Mouse (Mus musculus) spleen, postnatal 10 days (tissue): ENCODE results near the gene Sos1.
A peak's percentile ranks its signal among the peaks of the same experiment; 100 is the strongest.

Experiments used
- DNase-seq, 2 experiments: peaks; one replicate each; pipeline ENCODE4 v3.0.0; 2021 to 2022; ENCODE audit warnings: low spot score in 2 of 2

The Sos1 gene

DNA sequence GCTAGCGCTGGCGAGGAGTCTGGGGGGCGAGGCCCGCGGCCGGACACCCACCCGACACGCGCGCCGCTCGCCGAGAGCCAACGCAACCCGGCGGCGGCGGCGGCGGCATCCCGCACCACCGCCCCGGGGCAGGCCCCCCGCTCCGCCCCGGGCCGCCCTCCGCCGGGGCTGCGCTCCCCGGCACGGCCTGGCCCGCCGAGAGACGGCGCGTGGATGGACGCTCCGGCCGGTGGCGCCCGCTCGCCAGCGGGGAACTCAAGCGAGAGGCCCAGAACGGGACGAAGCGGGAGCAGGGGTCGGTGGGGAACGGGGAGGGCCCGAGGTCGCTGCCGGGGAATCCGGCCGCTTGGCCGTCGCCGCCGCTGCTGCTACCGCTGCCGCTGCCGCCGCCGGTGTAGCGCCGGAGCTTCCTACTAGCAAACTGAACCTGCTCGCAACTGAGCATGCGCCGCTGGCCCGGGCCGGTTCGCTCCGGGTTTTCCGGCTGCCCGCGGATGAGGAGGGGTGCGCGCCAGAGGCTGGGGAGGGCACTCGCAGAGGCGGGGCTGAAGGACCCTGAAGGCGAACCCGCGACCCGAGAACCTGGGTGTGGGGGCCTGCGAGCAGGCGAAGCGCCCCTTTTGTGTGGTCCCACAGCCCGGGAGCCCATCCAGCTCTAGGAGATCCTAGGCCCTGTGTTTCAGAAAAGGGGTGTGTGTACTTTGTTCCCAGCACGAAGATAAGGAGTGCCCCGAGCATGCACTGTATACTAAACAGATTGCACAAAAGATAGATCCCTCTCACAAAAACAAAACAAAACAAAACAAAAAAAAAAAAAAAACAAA is at the start of gene Sos1:
Gene Sos1 (minus strand): TSS at position 423 of the 824 bp plus-strand sequence.
- DNase-seq: peak; percentile 95 to 96

DNA sequence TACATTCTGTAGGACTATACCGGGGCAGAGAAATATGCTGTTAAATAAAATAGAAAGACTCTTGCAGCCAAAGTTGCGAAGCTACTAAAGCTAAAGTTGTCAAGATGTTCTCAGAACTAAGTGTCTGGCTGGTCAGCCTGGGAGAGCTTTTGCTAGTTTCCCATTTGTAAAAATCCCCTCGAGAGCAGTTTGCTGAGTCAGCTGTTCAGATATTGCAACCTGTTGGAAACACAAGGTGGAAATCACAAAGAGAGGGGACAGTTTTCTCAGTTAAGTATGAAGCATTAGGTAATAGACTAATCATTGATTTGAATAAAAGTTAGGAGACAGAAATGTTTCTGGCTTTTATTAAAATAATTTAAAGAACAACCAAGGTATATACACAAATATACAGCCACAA is 43.0 kb upstream of the Sos1 start:
- no peak for DNase-seq

DNA sequence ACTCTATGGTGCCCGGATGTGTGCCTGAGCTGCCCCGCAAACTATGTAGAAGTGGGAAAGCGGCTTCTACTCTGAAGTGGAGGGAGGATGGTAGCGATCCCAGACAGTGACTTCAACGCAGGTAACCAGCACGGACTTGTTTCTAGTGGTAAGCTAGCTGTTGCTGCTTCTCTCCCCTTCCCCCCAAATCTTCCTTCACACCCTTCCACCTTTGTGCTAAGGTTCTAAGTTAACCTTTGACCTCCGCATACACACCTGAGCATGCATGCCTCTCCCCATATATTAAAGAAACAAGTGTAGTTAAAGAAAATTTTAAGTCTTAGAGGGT is 41.9 kb upstream of the Sos1 start:
- no peak for DNase-seq

DNA sequence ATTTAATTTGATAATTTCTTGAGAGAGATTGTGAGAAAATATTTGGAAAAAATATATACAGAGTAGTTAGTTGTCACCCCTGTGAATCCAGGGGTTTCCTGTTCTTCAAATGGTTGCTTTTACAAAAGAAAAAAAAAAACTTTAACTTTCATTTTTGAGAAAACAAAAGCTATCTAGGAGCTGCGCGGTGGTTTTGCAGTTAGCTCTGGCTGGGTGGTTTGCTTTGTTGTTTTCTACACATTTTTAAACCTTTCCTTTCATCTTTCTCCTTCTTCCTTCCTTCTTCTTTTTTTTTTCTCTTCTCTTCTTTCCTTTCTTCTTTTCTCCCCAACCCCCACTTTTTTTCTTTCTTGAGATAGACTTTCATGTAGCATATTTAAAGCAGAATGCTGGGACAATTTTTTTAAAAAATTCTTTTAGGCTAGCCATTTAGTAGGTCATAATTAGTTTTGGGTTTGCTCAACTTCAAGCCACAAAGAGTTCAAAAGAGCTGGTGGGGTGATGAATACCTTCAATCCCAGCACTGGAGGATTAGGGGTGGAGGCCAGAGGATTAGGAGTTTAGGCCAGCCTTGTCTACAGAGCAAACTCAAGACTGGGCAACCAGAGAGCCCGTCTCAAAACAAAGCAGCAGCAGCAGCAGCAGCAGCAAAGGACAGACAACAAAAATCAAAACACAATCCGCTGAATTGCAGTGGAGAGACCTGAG is 41.4 kb upstream of the Sos1 start:
- peak in 1 of 2 experiments; percentile 8 for DNase-seq

DNA sequence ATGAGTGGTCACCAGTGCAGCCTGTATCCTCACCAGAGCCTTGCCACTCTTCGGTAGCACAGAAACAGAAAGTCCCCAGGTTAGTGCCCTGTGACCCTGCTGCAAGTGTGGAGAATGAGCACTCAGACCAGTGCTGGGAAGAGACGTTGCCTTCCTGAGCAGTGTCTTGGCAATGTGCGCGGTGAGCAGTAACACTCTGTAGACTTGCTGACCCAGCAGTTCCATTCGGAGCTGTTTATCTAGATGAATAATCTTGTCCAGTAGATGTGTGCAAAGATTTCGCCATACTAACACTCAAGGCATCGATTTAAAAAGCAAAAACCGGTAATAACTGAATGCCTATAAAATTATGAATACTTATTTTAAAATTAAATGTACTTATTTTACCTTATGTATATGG is 40.3 kb upstream of the Sos1 start:
- peak in 1 of 2 experiments; percentile 6 for DNase-seq

DNA sequence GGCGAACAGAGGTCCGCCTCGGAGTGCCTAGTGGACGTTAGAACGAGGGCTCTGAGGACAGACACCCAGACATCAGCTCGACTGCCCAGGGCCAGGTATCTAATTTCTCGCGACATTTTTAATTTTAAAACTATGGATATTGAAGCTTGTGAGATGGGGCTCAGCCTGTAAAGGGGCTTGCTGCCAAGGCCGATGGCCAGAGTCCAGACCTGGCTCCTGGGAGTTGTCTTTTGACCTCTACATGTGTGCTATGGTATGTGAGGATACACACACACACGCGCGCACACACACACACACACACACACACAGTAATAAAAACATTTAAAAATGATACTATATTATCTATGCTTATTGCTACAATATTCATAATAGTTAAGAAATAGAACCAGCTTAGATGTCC is 38.6 kb upstream of the Sos1 start:
- no peak for DNase-seq

DNA sequence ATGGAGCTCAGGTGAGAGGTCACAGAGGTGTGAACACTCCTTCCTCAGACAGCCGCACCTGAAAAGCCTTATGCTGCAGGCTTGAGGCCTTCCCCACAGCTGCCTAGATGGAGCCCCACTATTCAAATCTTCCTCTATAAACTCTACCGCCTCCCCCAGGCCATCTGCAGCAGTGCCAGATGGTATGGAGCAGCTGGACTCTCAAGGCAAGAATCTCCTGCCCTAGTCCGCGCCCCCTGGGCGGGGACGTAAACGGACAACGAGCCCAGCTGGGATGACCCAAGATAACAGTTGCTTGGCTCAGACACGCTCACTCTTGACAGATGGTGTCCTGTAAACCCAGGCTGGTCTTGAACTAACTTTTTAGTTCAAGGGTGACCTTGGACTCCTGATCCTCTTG is 37.0 kb upstream of the Sos1 start:
- DNase-seq: no peak

DNA sequence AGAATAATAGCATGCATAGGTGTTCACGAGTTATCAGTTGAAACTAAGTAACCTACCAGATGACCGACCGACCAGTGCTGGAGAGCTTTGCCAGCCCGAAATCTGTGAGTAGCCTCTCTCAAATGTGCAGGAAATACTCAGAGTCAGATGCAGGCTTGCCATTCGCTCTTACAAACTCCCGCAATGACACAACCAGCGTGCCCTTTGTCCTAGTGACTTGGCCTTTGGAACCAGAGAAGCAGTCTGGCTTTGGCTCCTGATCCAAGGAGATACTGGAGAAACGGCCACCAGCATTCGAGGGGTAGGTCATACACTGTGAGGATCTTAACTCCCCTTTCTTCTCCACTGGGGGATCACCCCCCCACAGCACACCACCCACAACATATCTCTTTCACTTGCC is 35.7 kb upstream of the Sos1 start:
- no peak for DNase-seq

DNA sequence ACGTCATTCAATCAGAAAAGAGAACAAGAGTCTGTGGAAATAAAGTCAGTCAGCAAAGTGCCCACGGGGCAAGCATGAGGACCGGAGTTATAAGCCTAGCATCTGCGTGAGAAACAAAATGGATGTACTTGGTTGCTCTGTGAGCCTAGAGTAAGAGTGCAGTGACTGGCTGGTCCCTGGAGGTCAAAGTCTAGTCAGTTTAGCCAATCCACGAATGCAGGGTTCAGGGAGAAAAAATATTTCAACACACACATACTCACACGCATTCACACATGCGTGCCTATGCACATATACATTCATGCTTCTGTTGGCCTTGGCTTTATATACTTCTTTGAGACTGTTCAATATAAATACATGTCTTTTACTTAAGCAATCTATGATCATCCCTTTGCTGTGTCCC is 35.3 kb upstream of the Sos1 start:
- DNase-seq: no peak

DNA sequence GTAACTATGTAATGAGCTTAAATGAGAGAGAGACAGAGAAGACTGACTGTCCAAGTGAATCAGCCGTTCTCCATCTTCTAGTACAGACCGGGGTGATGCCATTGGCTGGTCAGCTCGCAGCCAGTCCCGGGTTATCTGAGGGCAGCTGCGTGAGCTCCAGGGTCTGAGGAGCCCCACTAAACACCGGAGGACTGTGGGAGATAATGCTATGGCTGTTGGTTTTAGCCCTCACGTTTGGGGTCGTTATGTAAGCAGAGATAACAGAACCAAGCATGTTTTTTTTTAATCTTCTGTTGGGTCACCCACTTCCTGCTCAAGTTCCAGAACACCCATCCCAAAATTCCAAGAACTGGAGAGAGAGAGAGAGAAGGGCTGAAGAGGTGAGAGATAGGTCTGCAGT is 33.5 kb upstream of the Sos1 start:
- no peak for DNase-seq

DNA sequence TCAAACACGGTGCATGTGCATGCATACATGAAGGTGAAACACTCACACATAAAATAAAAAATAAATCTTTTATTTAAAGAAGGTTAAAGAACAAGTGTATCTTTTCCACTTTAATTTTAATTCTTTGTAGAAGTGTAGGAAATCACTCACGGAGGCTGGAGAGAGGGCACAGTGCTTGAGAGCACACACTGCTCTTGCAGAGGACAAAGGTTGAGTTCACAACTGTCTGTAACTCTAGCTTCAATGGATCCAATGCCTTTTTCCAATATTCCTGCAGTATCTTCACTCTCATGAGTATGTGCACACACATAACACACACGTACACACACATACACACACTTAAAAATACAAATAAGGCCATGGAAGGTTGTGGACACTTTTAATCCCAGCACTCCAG is 30.2 kb upstream of the Sos1 start:
- no peak for DNase-seq

DNA sequence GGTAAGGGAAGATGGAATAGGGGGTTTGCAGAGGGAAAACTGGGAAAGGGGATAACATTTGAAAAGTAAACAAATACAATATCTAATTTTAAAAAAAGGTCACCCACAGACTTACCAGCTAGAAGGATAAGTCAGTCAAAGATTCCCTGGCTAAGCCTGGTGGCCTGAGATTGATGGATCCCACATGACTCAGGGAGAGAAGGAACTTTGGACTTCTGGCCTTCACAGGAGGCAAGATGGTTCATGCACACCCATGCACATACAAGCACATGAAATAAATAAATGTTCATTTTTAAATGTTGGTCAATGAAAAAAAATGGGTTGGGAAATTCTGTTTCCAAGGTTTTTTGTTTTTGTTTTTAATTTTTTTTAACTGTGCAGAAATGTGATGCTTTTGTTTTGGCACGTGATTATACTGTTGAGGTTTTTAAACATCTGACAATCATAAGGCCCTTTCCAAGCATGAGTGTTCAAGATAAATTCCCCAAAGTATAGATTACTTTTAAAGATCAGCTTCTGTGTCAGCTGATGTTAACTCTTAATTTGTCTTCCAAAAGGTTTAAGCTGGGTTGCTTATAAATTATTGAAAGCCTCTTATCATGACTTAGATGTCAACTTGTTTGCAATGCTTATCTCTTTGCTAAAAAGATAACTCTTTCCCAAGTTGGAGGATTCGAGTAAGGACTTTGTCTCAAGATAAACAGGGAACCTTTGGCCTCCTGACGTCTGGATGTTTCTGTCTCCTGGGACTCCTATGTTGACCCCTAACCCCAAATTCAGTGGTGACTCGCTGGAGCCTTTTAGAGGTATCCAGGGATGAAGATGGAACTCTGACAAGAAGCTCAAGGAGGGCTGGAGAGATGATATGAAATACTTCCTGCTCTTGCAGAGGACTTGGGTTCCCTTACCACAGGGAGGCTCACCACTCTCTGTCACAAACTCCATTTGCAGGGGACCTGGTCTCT is 29.5 kb upstream of the Sos1 start:
- DNase-seq: peak in 1 of 2 experiments; percentile 1

DNA sequence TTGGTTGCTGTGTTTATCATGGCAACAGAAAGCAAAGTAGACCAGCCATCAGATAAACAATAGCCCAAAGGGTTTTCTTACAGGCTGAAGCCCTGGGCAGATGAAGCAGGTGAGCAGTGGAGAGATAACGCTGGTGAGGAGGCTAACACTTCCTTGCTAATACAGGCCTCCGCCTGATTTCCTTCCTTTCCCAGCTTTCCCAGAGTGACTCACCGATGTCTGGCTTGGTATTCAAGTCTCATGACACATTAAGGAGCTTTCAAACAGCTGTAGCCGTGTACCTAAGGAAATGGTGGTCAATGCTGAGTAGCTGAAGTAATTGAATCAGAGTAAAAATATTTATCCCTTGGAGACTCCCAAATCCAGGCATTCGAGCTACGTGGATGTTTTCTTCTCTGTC is 25.5 kb upstream of the Sos1 start:
- no peak for DNase-seq

DNA sequence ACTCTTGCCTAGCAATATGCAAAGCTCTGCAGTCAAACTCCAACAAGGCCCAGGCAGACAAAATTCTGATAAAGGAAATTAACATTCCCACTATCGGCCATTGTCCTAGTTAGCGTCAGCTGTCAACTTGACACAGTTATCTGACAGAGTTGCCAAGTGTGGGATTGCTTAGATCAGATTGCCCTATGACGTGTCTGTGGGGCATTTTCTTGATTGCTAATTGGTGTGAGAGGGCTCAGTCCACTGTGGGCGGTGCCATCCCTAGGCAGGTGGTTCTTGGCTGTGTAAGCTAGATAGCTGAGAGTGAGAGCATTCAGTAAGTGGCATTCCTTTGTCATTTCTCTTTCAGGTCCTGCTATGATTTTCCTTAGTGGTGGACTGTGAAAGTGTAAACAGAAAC is 25.1 kb upstream of the Sos1 start:
- no peak for DNase-seq

DNA sequence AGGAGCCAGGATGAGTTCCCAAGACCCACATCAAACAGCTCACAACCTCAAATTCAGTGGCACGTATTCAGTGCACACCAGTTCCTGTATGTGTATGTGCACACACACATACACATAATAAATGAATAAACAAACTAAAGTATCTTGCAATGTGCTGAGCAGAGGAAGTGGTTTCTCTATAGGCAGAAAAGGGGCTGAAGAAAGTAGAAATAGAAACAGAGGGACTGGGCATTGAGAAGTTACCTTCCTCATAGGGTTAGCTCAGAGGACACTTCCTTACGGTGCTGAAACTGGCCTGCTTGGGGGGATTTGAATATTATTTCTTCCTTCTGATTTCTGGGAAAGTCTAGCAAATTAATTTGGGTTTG is 21.5 kb upstream of the Sos1 start:
- no peak for DNase-seq

DNA sequence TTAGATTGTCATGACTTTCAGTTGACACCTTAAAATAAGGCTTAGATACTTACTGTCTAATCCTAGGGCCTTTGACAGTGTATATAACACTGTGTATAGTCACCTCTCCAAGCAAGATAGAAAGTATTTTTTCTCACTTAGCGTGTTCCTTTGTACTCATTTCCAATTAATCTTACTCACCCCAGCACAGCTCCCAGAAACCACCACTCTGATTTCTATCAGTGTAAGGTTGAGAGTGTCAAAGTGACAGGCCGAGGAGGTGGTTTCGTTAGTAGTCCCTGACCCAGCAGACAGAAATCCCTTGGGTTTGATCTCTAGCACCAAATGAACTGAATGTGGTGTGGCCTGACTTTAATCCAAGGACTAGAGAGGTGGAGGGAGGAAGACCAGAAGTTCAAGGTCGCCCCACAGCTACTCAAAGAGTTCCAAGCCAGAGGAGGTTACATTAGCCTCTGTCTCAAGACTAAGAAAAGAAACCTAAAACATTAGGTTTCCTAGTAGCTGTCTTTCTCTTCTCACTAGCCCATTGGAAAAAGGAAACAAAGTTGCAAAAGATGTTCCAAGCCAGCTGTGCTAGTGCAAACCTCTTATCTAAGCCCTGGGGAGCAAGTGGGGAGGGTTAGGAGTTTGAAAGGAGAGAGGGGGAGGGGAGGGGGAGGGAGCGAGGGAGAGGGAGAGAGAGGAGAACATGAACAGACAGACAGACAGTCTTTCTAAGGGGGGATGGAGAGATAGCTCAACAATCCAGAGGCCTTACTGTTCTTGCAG is 21.0 kb upstream of the Sos1 start:
- DNase-seq: no peak

DNA sequence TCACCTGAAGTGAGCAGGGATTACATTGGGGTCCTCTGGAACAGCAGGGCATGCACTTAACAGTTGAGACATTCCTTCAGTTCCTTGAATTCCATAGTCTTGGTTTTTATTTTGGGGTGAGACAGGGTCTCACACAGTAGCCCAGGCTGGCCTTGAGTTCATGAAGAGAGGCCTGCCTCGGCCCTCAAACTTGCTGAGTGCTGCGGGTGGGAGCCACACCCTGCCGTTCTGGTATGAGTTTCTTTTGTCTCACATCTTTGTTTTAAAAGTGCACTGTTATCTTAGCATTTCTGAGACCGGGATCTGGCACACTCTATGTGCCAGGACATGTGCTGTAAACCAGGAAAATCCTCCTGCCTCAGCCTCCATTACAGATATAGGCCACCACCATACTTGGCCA is 19.8 kb upstream of the Sos1 start:
- DNase-seq: no peak

DNA sequence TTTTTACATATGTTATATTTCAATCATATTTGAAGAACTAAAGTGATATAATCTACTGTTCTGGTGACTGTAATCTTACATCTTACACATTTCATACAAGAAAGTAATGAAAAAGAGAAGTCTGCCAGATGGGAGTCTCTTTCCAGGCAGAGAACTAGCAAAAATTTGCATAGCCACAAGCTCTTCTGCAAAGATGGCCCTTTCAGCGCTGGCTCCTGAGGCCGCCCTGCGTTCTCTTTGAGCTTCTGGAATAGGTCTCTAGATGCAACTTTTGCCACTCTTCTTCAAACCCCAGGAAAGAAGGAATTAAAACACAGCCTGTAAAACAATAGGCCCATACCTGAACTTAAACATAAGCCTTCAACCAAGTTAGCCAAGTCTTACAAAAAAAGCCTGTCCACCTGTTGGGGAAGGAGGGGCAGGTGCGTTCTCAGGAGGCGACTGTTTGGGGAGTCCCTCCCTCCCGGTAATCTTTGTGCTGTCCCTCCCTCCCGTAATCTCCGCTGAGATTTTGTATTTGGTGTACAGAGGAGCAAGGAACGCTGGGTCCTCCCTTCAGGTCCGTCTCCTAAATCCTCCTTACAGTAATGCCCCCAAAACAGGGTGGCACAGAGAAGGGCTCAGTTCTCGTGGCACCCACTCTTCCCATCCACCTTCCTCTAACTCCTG is 18.5 kb upstream of the Sos1 start:
- DNase-seq: peak in 1 of 2 experiments; percentile 32

DNA sequence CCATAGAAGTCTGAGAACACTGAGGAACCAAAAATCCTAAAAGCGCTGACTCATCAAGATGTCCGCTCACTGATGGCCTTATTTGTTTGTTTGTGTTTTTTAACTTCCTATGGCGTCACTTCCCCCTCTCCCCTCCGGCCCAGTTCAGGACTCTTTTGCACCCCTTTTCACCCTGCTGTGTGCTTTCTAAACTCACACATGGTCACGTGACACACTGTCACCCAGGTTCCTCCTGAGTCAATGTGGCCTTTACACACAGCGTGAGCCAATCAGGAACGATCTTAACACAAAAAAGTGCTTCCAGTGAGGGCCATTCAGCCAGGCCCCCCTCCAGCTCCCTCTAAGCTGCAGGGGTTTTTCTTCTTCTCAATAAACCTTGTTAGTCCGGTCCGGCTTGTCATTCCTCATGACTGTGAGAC is 16.9 kb upstream of the Sos1 start:
- DNase-seq: no peak

DNA sequence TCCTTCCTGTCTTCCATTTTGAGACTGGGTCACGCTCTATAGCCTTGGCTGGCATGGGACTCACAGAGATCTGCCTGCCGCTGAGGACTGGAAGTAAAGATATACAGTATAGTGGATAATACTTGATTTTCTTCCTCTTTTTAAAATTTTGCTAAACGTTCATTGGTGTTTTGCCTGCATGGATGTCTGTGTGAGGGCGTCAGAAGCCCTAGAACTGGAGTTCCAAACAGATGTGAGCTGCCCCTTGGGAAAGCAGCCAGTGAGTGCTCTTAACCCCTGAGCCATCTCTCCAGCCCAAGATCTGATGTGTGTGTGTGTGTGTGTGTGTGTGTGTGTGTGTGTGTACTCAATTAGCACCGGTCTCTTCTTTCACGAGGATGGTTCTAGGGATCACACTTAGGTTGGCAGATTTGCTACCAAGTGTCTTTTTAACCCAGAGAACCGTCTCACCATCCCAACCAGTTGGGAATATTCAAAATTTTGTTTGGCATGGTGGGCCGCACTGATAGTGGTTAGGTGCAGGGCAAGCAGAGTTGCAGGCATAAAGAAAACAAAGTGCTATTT is 16.4 kb upstream of the Sos1 start:
- DNase-seq: no peak

DNA sequence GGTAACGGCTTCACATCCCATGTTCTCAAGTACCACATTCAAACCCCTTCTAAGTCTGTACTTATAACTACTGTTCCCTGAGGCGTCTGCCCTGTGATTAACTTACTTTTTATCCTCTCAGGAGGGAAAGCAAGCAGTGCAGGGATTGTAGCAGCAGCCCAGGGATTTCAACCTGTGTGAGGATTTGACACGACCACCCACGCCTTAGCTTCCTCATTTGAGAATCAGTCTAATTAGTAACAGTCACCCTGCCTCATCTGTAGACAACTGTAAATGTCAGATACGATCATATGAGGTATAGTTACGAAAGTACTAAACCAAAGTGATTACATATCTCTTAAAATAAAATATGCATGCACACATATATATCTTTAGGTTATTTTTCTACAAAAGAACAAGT is 15.9 kb upstream of the Sos1 start:
- no peak for DNase-seq
